Mouse (Mus musculus) forebrain, embryonic 16.5 days (tissue): Measurements from ENCODE around the gene Tceal3. TPM values are rescaled to one million over a fixed set of nuclear protein-coding genes. Genes with fewer than 3 reads are reported as not detected.
"Not testable (repeated sequence)": the region's sequence is repeated elsewhere in the genome, so short reads cannot be mapped to it uniquely, and the experiment has no call there.

Source experiments
- ATAC-seq: fragments of 200-750 bp; cut with Nextera tagmentation; 2 replicates; pipeline ENCODE4 v1.8.0; 2017; ENCODE audit warnings: mild to moderate bottlenecking, moderate library complexity
- H3K27ac ChIP-seq: fragments of 300-500 bp; sonication (generic); 2 replicates; pipeline ENCODE4 v1.5.1; 2014; ENCODE audit warnings: low read length, control low read depth
- H3K27me3 ChIP-seq: fragments of 300-500 bp; sonication (generic); replicated peaks from 2 replicates; pipeline ENCODE4 v1.6.1; 2014; ENCODE audit warnings: low read length; ENCODE audit not compliant: control insufficient read depth, insufficient read depth
- H3K36me3 ChIP-seq: fragments of 300-500 bp; sonication (generic); 2 replicates; pipeline ENCODE4 v1.6.1; 2014; ENCODE audit not compliant: control insufficient read depth, insufficient read depth
- H3K4me1 ChIP-seq: fragments of 300-500 bp; sonication (generic); replicated peaks from 2 replicates; pipeline ENCODE4 v1.6.1; 2014; ENCODE audit warnings: low read length; ENCODE audit not compliant: control insufficient read depth, insufficient read depth
- H3K4me2 ChIP-seq: fragments of 300-500 bp; sonication (generic); 2 replicates; pipeline ENCODE4 v1.6.1; 2014; ENCODE audit warnings: mild to moderate bottlenecking, low read length, control low read depth
- H3K4me3 ChIP-seq: fragments of 300-500 bp; sonication (generic); replicated peaks from 2 replicates; pipeline ENCODE4 v1.5.1; 2014; ENCODE audit warnings: mild to moderate bottlenecking, low read length, control low read depth
- H3K9ac ChIP-seq: fragments of 300-500 bp; sonication (generic); replicated peaks from 2 replicates; pipeline ENCODE4 v1.6.1; 2014; ENCODE audit warnings: low read depth, low read length, control low read depth
- H3K9me3 ChIP-seq: fragments of 300-500 bp; sonication (generic); 2 replicates; pipeline ENCODE4 v1.6.1; 2016; ENCODE audit warnings: low read length; ENCODE audit not compliant: control insufficient read depth
- WGBS: fragments of 180-500 bp; shearing (Covaris S2); extraction: QIAGEN DNeasy Blood & Tissue Kit; methylation state at CpG from one replicate; pipeline ENCODE4 v1.1.7; 2014; 5-methylcytosine and 5-hydroxymethylcytosine counted together
- polyA plus RNA-seq: library from polyadenylated mRNA; unstranded; fragments of >200 nt; fragmentation: Nextera tagmentation; extraction: Ambion mirVana; gene quantifications from 2 replicates; pipeline ENCODE4 v1.2.1, GENCODE M21; 2015

Tceal3 gene
- polyA plus RNA-seq, result 49.1 and 56.4 TPM in 2 replicates

GRCm38 (mm10) chrX:136590199-136590896 is at the start of gene Tceal3:
Tceal3 (plus strand) TSS chrX:136590842.
- Histone ChIP-seq H3K9me3 (no peaks in the 10 kb centered on the region), H3K36me3 (no peaks in the 10 kb centered on the region), H3K9ac (peak within 1 kb of the TSS; percentile 50), H3K4me3 (peak within 1 kb of the TSS; percentile 40), H3K27ac (peak within 1 kb of the TSS; percentile 61), H3K27me3 (no peaks in the 10 kb centered on the region), H3K4me1 (no peaks in the 10 kb centered on the region), H3K4me2 (peak within 1 kb of the TSS; percentile 27)
- peak; percentile 96 for ATAC-seq
- WGBS, result 28% methylated on average over 12 of the region's 12 CpGs

- not testable (repeated sequence) for H3K27me3 ChIP-seq, H3K4me1 ChIP-seq, H3K36me3 ChIP-seq, H3K27ac ChIP-seq, H3K4me2 ChIP-seq, H3K9ac ChIP-seq, ATAC-seq, H3K4me3 ChIP-seq, H3K9me3 ChIP-seq
- WGBS, result 80% methylated on average over 1 of the region's 1 CpGs
Observed at GRCm38 (mm10) chrX:136543956-136544355, 46.7 kb upstream of the Tceal3 start, which contains the start of gene Kir3dl2. Kir3dl2 (minus strand) TSS chrX:136544056.

- not testable (repeated sequence) for H3K27ac ChIP-seq, H3K4me3 ChIP-seq, H3K9ac ChIP-seq, H3K9me3 ChIP-seq, H3K4me1 ChIP-seq, H3K4me2 ChIP-seq, ATAC-seq, H3K27me3 ChIP-seq, H3K36me3 ChIP-seq
- 90% methylated on average over 9 of the region's 9 CpGs for WGBS
Observed at GRCm38 (mm10) chrX:136569094-136569493, 21.5 kb upstream of the Tceal3 start.

- no peak overlapping the region for H3K9ac ChIP-seq
- no peaks in the 10 kb centered on the region for H3K36me3 ChIP-seq
- H3K4me1 ChIP-seq, result no peaks in the 10 kb centered on the region
- no peaks in the 10 kb centered on the region for H3K27me3 ChIP-seq
- no peak overlapping the region for H3K27ac ChIP-seq
- ATAC-seq, result no peak
- 96% methylated on average over 1 of the region's 1 CpGs for WGBS
- no peak overlapping the region for H3K4me3 ChIP-seq
- H3K4me2 ChIP-seq, result no peak overlapping the region
- H3K9me3 ChIP-seq, result no peaks in the 10 kb centered on the region
Observed at GRCm38 (mm10) chrX:136584617-136585016, 6.0 kb upstream of the Tceal3 start.

GRCm38 (mm10) chrX:136590897-136591257 is 235 bp downstream of the Tceal3 start:
- peak overlapping the region; percentile 61 for H3K27ac ChIP-seq
- peak overlapping the region; percentile 27 for H3K4me2 ChIP-seq
- H3K36me3 ChIP-seq, result no peaks in the 10 kb centered on the region
- peak overlapping the region; percentile 50 for H3K9ac ChIP-seq
- ATAC-seq, result peak; percentile 70
- H3K4me1 ChIP-seq, result no peaks in the 10 kb centered on the region
- H3K4me3 ChIP-seq, result peak overlapping the region; percentile 40
- 13% methylated on average over 2 of the region's 2 CpGs for WGBS
- no peaks in the 10 kb centered on the region for H3K9me3 ChIP-seq
- H3K27me3 ChIP-seq, result no peaks in the 10 kb centered on the region

- Histone ChIP-seq H3K4me3 (no peak overlapping the region), H3K27ac (no peak overlapping the region), H3K9me3 (no peaks in the 10 kb centered on the region), H3K4me1 (no peaks in the 10 kb centered on the region), H3K36me3 (no peaks in the 10 kb centered on the region), H3K27me3 (no peaks in the 10 kb centered on the region), H3K9ac (no peak overlapping the region), H3K4me2 (no peak overlapping the region)
- no peak for ATAC-seq
- WGBS, result 13% methylated on average over 3 of the region's 3 CpGs
Observed at GRCm38 (mm10) chrX:136599416-136599815, 8.8 kb downstream of the Tceal3 start.

- Histone ChIP-seq H3K36me3 (no peaks in the 10 kb centered on the region), H3K4me1 (no peaks in the 10 kb centered on the region), H3K27ac (no peak overlapping the region), H3K27me3 (no peaks in the 10 kb centered on the region), H3K4me2 (no peak overlapping the region), H3K4me3 (no peak overlapping the region), H3K9me3 (no peaks in the 10 kb centered on the region), H3K9ac (no peak overlapping the region)
- WGBS, result 90% methylated on average over 4 of the region's 4 CpGs
- no peak for ATAC-seq
Observed at GRCm38 (mm10) chrX:136606951-136607350, 16.3 kb downstream of the Tceal3 start.

GRCm38 (mm10) chrX:136607395-136607794 is 16.8 kb downstream of the Tceal3 start:
- Histone ChIP-seq H3K27ac (no peak overlapping the region), H3K4me1 (no peaks in the 10 kb centered on the region), H3K4me2 (no peak overlapping the region), H3K27me3 (no peaks in the 10 kb centered on the region), H3K36me3 (no peaks in the 10 kb centered on the region), H3K9ac (no peak overlapping the region), H3K9me3 (no peaks in the 10 kb centered on the region), H3K4me3 (no peak overlapping the region)
- WGBS, result 38% methylated on average over 3 of the region's 3 CpGs
- no peak for ATAC-seq

- no peaks in the 10 kb centered on the region for H3K9me3 ChIP-seq
- H3K9ac ChIP-seq, result no peak overlapping the region
- ATAC-seq, result peak; percentile 77
- no peak overlapping the region for H3K4me3 ChIP-seq
- no peaks in the 10 kb centered on the region for H3K36me3 ChIP-seq
- H3K27me3 ChIP-seq, result no peaks in the 10 kb centered on the region
- H3K4me1 ChIP-seq, result no peaks in the 10 kb centered on the region
- no peak overlapping the region for H3K4me2 ChIP-seq
- WGBS, result 29% methylated on average over 3 of the region's 3 CpGs
- H3K27ac ChIP-seq, result no peak overlapping the region
Observed at GRCm38 (mm10) chrX:136611346-136611745, 20.7 kb downstream of the Tceal3 start.

- H3K9me3 ChIP-seq, ATAC-seq, H3K4me3 ChIP-seq, H3K4me1 ChIP-seq, H3K36me3 ChIP-seq, H3K4me2 ChIP-seq, H3K27ac ChIP-seq, H3K27me3 ChIP-seq, H3K9ac ChIP-seq: not testable (repeated sequence)
- WGBS, result 67% methylated on average over 3 of the region's 3 CpGs
Observed at GRCm38 (mm10) chrX:136615889-136616288, 25.2 kb downstream of the Tceal3 start.
